In genomic region chr11:70403598-70403997, GRCm38 (mm10) we compare ENCODE assay signal across 14 mouse cellular contexts. TPM values are rescaled to one million over a fixed set of nuclear protein-coding genes. Genes with fewer than 3 reads are reported as not detected.
DNase-seq lines count a peak whose midpoint lies in the region; ATAC-seq lines count a peak whose summit lies in the region.
"Had no signal": no experiment of that assay in that cellular context is flagged by ENCODE, and none has a peak within 500 bp of the region (broad histone marks: within the 10 kb centered on the region; RNA-seq: fewer than 3 reads in every experiment).

No protein-coding gene starts in this region.

- H3K4me2 ChIP-seq in stomach, embryonic 14.5 days (replicated peaks; ENCODE audit: low read depth, low read length), result no peak overlapping the region
- no peak overlapping the region for H3K4me2 ChIP-seq in hindbrain, embryonic 13.5 days
- H3K4me2 ChIP-seq: midbrain, embryonic 13.5 days had no signal

- no peaks in the 10 kb centered on the region for H3K9me3 ChIP-seq in heart, embryonic 10.5 days
- no peaks in the 10 kb centered on the region for H3K9me3 ChIP-seq in stomach, embryonic 14.5 days (ENCODE audit: control insufficient read depth, low read depth, low read length)
- no peaks in the 10 kb centered on the region for H3K9me3 ChIP-seq in hindbrain, embryonic 13.5 days
- H3K9me3 ChIP-seq: midbrain, embryonic 13.5 days had no signal

- no peak overlapping the region for H3K27ac ChIP-seq in heart, embryonic 10.5 days
- H3K27ac ChIP-seq in stomach, embryonic 14.5 days (ENCODE audit: low read length), result no peak overlapping the region
- no peak overlapping the region for H3K27ac ChIP-seq in hindbrain, embryonic 13.5 days
- H3K27ac ChIP-seq: heart, adult 2 months; midbrain, embryonic 13.5 days had no signal

- DNase-seq in heart, adult 11 months, result peak; percentile 96
- no peak for DNase-seq in heart, embryonic 10.5 days (ENCODE audit: low spot score)
- DNase-seq in right cerebral cortex, adult 18-20 months, result peak; percentile 33
- no peak for DNase-seq in right cerebral cortex, postnatal 10 days (ENCODE audit: low spot score in 2 of 2)
- peak; percentile 19 for DNase-seq in heart, postnatal 25 days (ENCODE audit: low spot score)
- DNase-seq in cerebellum, adult 11 months, result no peak
- DNase-seq: adrenal gland, postnatal 14 days; B cell, adult 2 months; cerebellum, postnatal 10 days had no signal

- intact Hi-C loops in heart, postnatal 25 days (cut with DNase I), result no loop called here

- peak; percentile 65; the same call in 1 of the 2 replicates for ATAC-seq in stomach, embryonic 14.5 days (ENCODE audit: insufficient number of reproducible peaks, insufficient read depth, low FRiP score, low read depth)
- ATAC-seq in hindbrain, embryonic 13.5 days (ENCODE audit: low FRiP score), result no peak
- ATAC-seq: midbrain, embryonic 13.5 days; Patski had no signal

- H3K4me3 ChIP-seq in heart, embryonic 10.5 days, result no peak overlapping the region
- no peak overlapping the region for H3K4me3 ChIP-seq in stomach, embryonic 14.5 days (ENCODE audit: low read depth, low read length)
- H3K4me3 ChIP-seq in hindbrain, embryonic 13.5 days, result no peak overlapping the region
- H3K4me3 ChIP-seq: heart, adult 2 months; midbrain, embryonic 13.5 days had no signal

- H3K9ac ChIP-seq in stomach, embryonic 14.5 days (replicated peaks; ENCODE audit: low read depth, low read length), result no peak overlapping the region
- no peak overlapping the region for H3K9ac ChIP-seq in hindbrain, embryonic 13.5 days
- H3K9ac ChIP-seq: midbrain, embryonic 13.5 days had no signal

- H3K4me1 ChIP-seq in heart, embryonic 10.5 days, result peaks cover 6% of the 10 kb centered on the region
- H3K4me1 ChIP-seq in stomach, embryonic 14.5 days (ENCODE audit: control insufficient read depth, insufficient read depth, low read length), result peaks cover 5% of the 10 kb centered on the region
- peaks cover 15% of the 10 kb centered on the region for H3K4me1 ChIP-seq in hindbrain, embryonic 13.5 days (replicated peaks)

- WGBS in heart, embryonic 10.5 days, result 67% methylated on average over 2 of the region's 2 CpGs
- 56% methylated on average over 2 of the region's 2 CpGs for WGBS in stomach, embryonic 14.5 days
- WGBS in hindbrain, embryonic 13.5 days, result 92% methylated on average over 2 of the region's 2 CpGs

- no peaks in the 10 kb centered on the region for H3K27me3 ChIP-seq in heart, embryonic 10.5 days (ENCODE audit: insufficient read depth, poor library complexity, severe bottlenecking)
- no peaks in the 10 kb centered on the region for H3K27me3 ChIP-seq in stomach, embryonic 14.5 days (ENCODE audit: control insufficient read depth, insufficient read depth, low read length)
- H3K27me3 ChIP-seq in hindbrain, embryonic 13.5 days, result no peaks in the 10 kb centered on the region
- H3K27me3 ChIP-seq: midbrain, embryonic 13.5 days; Patski had no signal

- peaks cover 68% of the 10 kb centered on the region for H3K36me3 ChIP-seq in heart, embryonic 10.5 days
- H3K36me3 ChIP-seq in stomach, embryonic 14.5 days (ENCODE audit: control insufficient read depth, insufficient read depth, low read length), result peaks cover 45% of the 10 kb centered on the region
- peaks cover 65% of the 10 kb centered on the region for H3K36me3 ChIP-seq in hindbrain, embryonic 13.5 days

RNA-seq across cellular contexts. Expression of gene Pelp1, which starts 6.2 kb away (rescaled TPM):
- polyA plus RNA-seq in heart, embryonic 10.5 days (2016; fragmentation: Nextera tagmentation; extraction: Ambion mirVana), result 37.9 and 42.9 TPM in 2 replicates
- total RNA-seq in heart, postnatal 25 days (2021), result 10 to 100 TPM; 17.9 to 21.1 TPM
- polyA plus RNA-seq in stomach, embryonic 14.5 days (2014; fragmentation: Nextera tagmentation; extraction: Ambion mirVana), result 31.6 and 34.4 TPM in 2 replicates
- polyA plus RNA-seq in hindbrain, embryonic 13.5 days (2015; fragmentation: Nextera tagmentation; extraction: Ambion mirVana), result 33.3 and 33.6 TPM in 2 replicates

RNA-seq across cellular contexts. Expression of gene Arrb2, which starts 28.8 kb away (rescaled TPM):
- polyA plus RNA-seq in heart, embryonic 10.5 days (2016; fragmentation: Nextera tagmentation; extraction: Ambion mirVana), result 11.5 and 19.3 TPM in 2 replicates
- total RNA-seq in heart, postnatal 25 days (2021), result 10 to 100 TPM in 1 of 2 experiments, 1 to 10 TPM in 1; 9.0 to 11.6 TPM
- 15.9 and 17.2 TPM in 2 replicates for polyA plus RNA-seq in stomach, embryonic 14.5 days (2014; fragmentation: Nextera tagmentation; extraction: Ambion mirVana)
- polyA plus RNA-seq in hindbrain, embryonic 13.5 days (2015; fragmentation: Nextera tagmentation; extraction: Ambion mirVana), result 47.6 and 50.2 TPM in 2 replicates

RNA-seq across cellular contexts. Expression of gene Med11, which starts 48.1 kb away (rescaled TPM):
- 31.0 and 37.5 TPM in 2 replicates for polyA plus RNA-seq in heart, embryonic 10.5 days (2016; fragmentation: Nextera tagmentation; extraction: Ambion mirVana)
- 1 to 10 TPM; 7.5 to 8.2 TPM for total RNA-seq in heart, postnatal 25 days (2021)
- polyA plus RNA-seq in stomach, embryonic 14.5 days (2014; fragmentation: Nextera tagmentation; extraction: Ambion mirVana), result 48.6 and 49.8 TPM in 2 replicates
- 43.2 and 45.5 TPM in 2 replicates for polyA plus RNA-seq in hindbrain, embryonic 13.5 days (2015; fragmentation: Nextera tagmentation; extraction: Ambion mirVana)

RNA-seq across cellular contexts. Expression of gene Alox15, which starts 51.8 kb away (rescaled TPM):
- 0.13 and 0.14 TPM in 2 replicates for polyA plus RNA-seq in heart, embryonic 10.5 days (2016; fragmentation: Nextera tagmentation; extraction: Ambion mirVana)
- total RNA-seq in heart, postnatal 25 days (2021), result 1 to 10 TPM; 4.8 to 5.4 TPM
- 2.4 and 4.1 TPM in 2 replicates for polyA plus RNA-seq in stomach, embryonic 14.5 days (2014; fragmentation: Nextera tagmentation; extraction: Ambion mirVana)
- polyA plus RNA-seq in hindbrain, embryonic 13.5 days (2015; fragmentation: Nextera tagmentation; extraction: Ambion mirVana), result 0.10 TPM in 1 of 2 replicates, not detected in the other
- polyA plus RNA-seq: midbrain, embryonic 13.5 days; Patski had no signal

RNA-seq across cellular contexts. Expression of gene Zmynd15, which starts 55.6 kb away (rescaled TPM):
- polyA plus RNA-seq in heart, embryonic 10.5 days (2016; fragmentation: Nextera tagmentation; extraction: Ambion mirVana), result 0.73 and 1.2 TPM in 2 replicates
- 1 to 10 TPM; 2.3 to 2.7 TPM for total RNA-seq in heart, postnatal 25 days (2021)
- 0.39 and 0.50 TPM in 2 replicates for polyA plus RNA-seq in stomach, embryonic 14.5 days (2014; fragmentation: Nextera tagmentation; extraction: Ambion mirVana)
- polyA plus RNA-seq in hindbrain, embryonic 13.5 days (2015; fragmentation: Nextera tagmentation; extraction: Ambion mirVana), result 0.45 and 0.98 TPM in 2 replicates

Comparison
In these comparisons a context has a peak if more than half of its experiments do, and no peak if none do; other contexts are left out.
1. DNase-seq: peak in heart, adult 11 months (single experiment), right cerebral cortex, adult 18-20 months (single experiment) and heart, postnatal 25 days (single experiment); none in heart, embryonic 10.5 days (single experiment), right cerebral cortex, postnatal 10 days (0 of 2) and cerebellum, adult 11 months (single experiment).